Mouse (Mus musculus) forebrain, embryonic 10.5 days (tissue): ENCODE results near the gene Acp4. TPM values are rescaled to one million over a fixed set of nuclear protein-coding genes. Genes with fewer than 3 reads are reported as not detected.

Source experiments
- DNase-seq: peaks from one replicate; pipeline ENCODE4 v3.0.0-alpha.2; 2017; ENCODE audit warnings: low spot score; ENCODE audit errors: extremely low spot score
- H3K27ac ChIP-seq: fragments of 300-500 bp; sonication (generic); 2 replicates; pipeline ENCODE4 v1.5.1; 2016; ENCODE audit warnings: mild to moderate bottlenecking
- H3K27me3 ChIP-seq: fragments of 300-500 bp; sonication (generic); 2 replicates; pipeline ENCODE4 v1.6.1; 2016; ENCODE audit warnings: mild to moderate bottlenecking; ENCODE audit not compliant: poor library complexity, severe bottlenecking
- H3K36me3 ChIP-seq: fragments of 300-500 bp; sonication (generic); replicated peaks from 2 replicates; pipeline ENCODE4 v1.6.1; 2016; ENCODE audit warnings: mild to moderate bottlenecking, moderate library complexity
- H3K4me1 ChIP-seq: fragments of 300-500 bp; sonication (generic); 2 replicates; pipeline ENCODE4 v1.6.1; 2016
- H3K4me3 ChIP-seq: fragments of 300-500 bp; sonication (generic); 2 replicates; pipeline ENCODE4 v1.5.1; 2016; ENCODE audit warnings: mild to moderate bottlenecking, moderate library complexity
- H3K9me3 ChIP-seq: fragments of 300-500 bp; sonication (generic); 2 replicates; pipeline ENCODE4 v1.6.1; 2016; ENCODE audit warnings: mild to moderate bottlenecking, moderate library complexity
- WGBS: fragments of 180-500 bp; shearing (Covaris S2); methylation state at CpG from one replicate; pipeline ENCODE4 v1.1.7; 2016; 5-methylcytosine and 5-hydroxymethylcytosine counted together
- polyA plus RNA-seq: library from polyadenylated mRNA; unstranded; fragments of >200 nt; fragmentation: Nextera tagmentation; extraction: Ambion mirVana; gene quantifications from 2 replicates; pipeline ENCODE4 v1.2.1, GENCODE M21; 2016

Acp4 gene
- polyA plus RNA-seq, 1 experiment from 2014 or later = not detected

DNA sequence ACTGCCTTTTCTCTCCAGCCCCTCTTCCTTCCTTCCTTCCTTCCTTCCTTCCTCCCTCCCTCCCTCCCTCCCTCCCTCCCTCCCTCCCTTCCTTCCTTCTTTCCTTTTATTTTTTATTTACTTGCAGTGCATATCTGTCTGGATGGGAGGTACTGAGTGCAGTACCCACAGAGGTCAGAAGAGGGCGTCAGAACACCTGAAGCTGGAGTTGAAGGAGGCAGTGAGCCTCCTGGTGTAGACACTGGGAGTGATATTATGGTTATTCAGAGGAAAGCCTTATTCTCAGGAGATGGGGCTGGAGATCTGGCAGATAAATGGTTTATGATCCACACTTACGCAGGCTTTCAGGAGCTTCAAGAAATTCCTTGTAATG is 20.1 kb upstream of the Acp4 start:
- Histone ChIP-seq H3K9me3 (no peaks in the 10 kb centered on the region; the same call in 1 of the 2 replicates), H3K36me3 (no peaks in the 10 kb centered on the region), H3K27me3 (peaks cover 27% of the 10 kb centered on the region), H3K4me1 (peaks cover 7% of the 10 kb centered on the region), H3K4me3 (no peak overlapping the region), H3K27ac (no peak overlapping the region)
- 46% methylated on average over 2 of the region's 2 CpGs for whole genome bisulfite sequencing
- DNase-seq = no peak

- Histone ChIP-seq H3K27me3 (peaks cover 27% of the 10 kb centered on the region), H3K36me3 (no peaks in the 10 kb centered on the region), H3K27ac (no peak overlapping the region), H3K4me3 (no peak overlapping the region), H3K9me3 (no peaks in the 10 kb centered on the region; the same call in 1 of the 2 replicates), H3K4me1 (peaks cover 7% of the 10 kb centered on the region)
- DNase-seq = no peak
- WGBS = 75% methylated on average over 10 of the region's 10 CpGs
These were observed 19.5 kb upstream of the Acp4 start for GRCm38 (mm10) chr7:44276461-44277249.

GRCm38 (mm10) chr7:44275546-44275945 is 18.4 kb upstream of the Acp4 start:
- Histone ChIP-seq H3K4me1 (peaks cover 7% of the 10 kb centered on the region), H3K27me3 (peaks cover 27% of the 10 kb centered on the region), H3K36me3 (no peaks in the 10 kb centered on the region), H3K4me3 (no peak overlapping the region), H3K9me3 (no peaks in the 10 kb centered on the region; the same call in 1 of the 2 replicates), H3K27ac (no peak overlapping the region)
- DNase-seq = no peak
- 71% methylated on average over 3 of the region's 3 CpGs for WGBS

GRCm38 (mm10) chr7:44274096-44274495 is 16.9 kb upstream of the Acp4 start:
- DNase-seq = no peak
- Histone ChIP-seq H3K9me3 (no peaks in the 10 kb centered on the region; the same call in 1 of the 2 replicates), H3K36me3 (no peaks in the 10 kb centered on the region), H3K27ac (no peak overlapping the region), H3K4me1 (peaks cover 7% of the 10 kb centered on the region), H3K27me3 (peaks cover 27% of the 10 kb centered on the region), H3K4me3 (no peak overlapping the region)
- 46% methylated on average over 11 of the region's 11 CpGs for WGBS

GRCm38 (mm10) chr7:44273446-44273845 is 16.3 kb upstream of the Acp4 start:
- Histone ChIP-seq H3K4me3 (no peak overlapping the region), H3K4me1 (peaks cover 7% of the 10 kb centered on the region), H3K27ac (no peak overlapping the region), H3K27me3 (peaks cover 27% of the 10 kb centered on the region), H3K9me3 (no peaks in the 10 kb centered on the region; the same call in 1 of the 2 replicates), H3K36me3 (no peaks in the 10 kb centered on the region)
- 72% methylated on average over 7 of the region's 7 CpGs for WGBS
- no peak for DNase-seq

DNA sequence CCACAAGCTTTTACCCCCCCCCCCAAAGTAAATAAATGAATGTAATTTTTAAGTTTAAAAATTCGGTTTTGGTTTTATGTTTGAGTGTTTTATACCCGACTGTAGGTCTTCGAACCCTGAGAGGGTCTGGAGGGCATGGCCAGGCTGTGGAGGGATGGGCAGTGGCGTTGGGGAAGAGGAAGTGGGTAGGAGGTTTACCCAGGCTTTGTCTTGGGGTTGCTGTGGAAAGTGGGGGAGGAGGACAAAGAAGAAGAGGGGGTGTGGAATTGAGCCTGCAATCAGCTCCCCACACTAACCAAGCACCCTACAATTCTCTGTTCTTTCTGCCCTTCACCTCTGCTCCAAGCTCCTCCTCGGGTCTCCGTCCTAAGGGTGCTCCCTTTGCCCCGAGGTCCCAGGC is 15.4 kb upstream of the Acp4 start:
- H3K27me3 ChIP-seq = peaks cover 29% of the 10 kb centered on the region
- H3K9me3 ChIP-seq = no peaks in the 10 kb centered on the region; the same call in 1 of the 2 replicates
- no peak for DNase-seq
- no peak overlapping the region for H3K4me3 ChIP-seq
- peaks cover 7% of the 10 kb centered on the region for H3K4me1 ChIP-seq
- no peaks in the 10 kb centered on the region for H3K36me3 ChIP-seq
- WGBS = 80% methylated on average over 7 of the region's 7 CpGs
- no peak overlapping the region for H3K27ac ChIP-seq

- Histone ChIP-seq H3K4me3 (no peak overlapping the region), H3K4me1 (peaks cover 7% of the 10 kb centered on the region), H3K27ac (no peak overlapping the region), H3K36me3 (no peaks in the 10 kb centered on the region), H3K27me3 (peaks cover 38% of the 10 kb centered on the region), H3K9me3 (no peaks in the 10 kb centered on the region; the same call in 1 of the 2 replicates)
- DNase-seq = no peak
- WGBS = 77% methylated on average over 2 of the region's 2 CpGs
These were observed 14.1 kb upstream of the Acp4 start for GRCm38 (mm10) chr7:44271309-44271708.

- Histone ChIP-seq H3K27me3 (peaks cover 35% of the 10 kb centered on the region), H3K4me3 (no peak overlapping the region), H3K4me1 (peaks cover 7% of the 10 kb centered on the region), H3K9me3 (no peaks in the 10 kb centered on the region), H3K27ac (no peak overlapping the region), H3K36me3 (no peaks in the 10 kb centered on the region)
- no peak for DNase-seq
- WGBS = 92% methylated on average over 2 of the region's 2 CpGs
These were observed 12.2 kb upstream of the Acp4 start for GRCm38 (mm10) chr7:44269397-44269796.

DNA sequence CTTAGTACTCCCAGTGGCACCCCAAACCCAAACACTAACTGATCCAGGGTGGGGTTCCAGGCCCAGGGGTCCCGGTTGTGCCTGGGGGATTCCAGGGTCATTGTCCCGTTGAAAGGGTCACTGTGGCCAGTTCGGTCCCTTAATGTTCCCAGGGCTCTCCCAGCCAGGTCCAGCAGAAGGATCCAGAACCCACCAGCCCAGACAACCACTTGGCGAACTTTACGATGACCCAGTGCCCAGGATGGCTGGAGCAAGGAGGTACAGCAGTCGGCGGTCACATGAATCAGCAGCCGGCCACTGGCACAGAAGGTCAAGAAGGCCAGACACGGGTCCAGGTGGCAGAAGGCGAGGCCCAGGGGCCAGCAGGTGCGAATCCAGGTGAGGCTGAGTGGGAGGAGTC is 10.9 kb upstream of the Acp4 start:
- H3K27ac ChIP-seq = no peak overlapping the region
- peaks cover 36% of the 10 kb centered on the region for H3K27me3 ChIP-seq
- no peak overlapping the region for H3K4me3 ChIP-seq
- peaks cover 4% of the 10 kb centered on the region for H3K4me1 ChIP-seq
- no peak for DNase-seq
- H3K36me3 ChIP-seq = no peaks in the 10 kb centered on the region
- H3K9me3 ChIP-seq = no peaks in the 10 kb centered on the region
- 87% methylated on average over 11 of the region's 11 CpGs for WGBS

GRCm38 (mm10) chr7:44262791-44263643 is 5.8 kb upstream of the Acp4 start:
- peak; percentile 95 for DNase-seq
- Histone ChIP-seq H3K9me3 (no peaks in the 10 kb centered on the region), H3K27me3 (peaks cover 54% of the 10 kb centered on the region), H3K4me1 (peaks cover 7% of the 10 kb centered on the region), H3K4me3 (peak overlapping the region; percentile 45), H3K36me3 (no peaks in the 10 kb centered on the region), H3K27ac (peak overlapping the region; percentile 44; the same call in 1 of the 2 replicates)
- WGBS = 2% methylated on average over 34 of the region's 34 CpGs

DNA sequence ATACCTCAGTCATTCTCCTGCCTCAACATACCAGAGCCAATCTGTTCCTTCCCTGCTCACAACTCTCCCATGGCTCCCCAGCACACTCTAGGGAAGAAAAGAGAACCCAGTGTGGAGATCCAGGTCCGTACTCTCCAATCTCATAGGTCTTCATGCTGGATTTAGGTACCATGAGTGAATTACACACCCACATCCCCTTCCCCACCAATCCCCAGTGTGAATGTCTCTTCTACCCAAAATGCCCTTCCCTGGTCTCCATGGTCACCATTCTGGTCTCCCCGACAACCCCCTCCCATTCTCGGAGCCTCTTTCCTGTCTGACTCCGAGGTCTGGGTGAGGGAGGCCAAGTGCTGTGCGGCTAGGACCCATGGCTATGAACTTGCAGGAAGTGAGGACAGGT is 4.0 kb upstream of the Acp4 start, which contains the start of gene Gm15517:
Gene Gm15517 (plus strand): TSS at position 301 of the 400 bp plus-strand sequence.
- H3K4me3 ChIP-seq = no peak within 1 kb of the TSS
- 0 out of 2 replicates have a peak, but pooled peaks cover 3% of the 10 kb centered on the region for H3K36me3 ChIP-seq
- WGBS = 63% methylated on average over 5 of the region's 5 CpGs
- no peak within 1 kb of the TSS for H3K27ac ChIP-seq
- no peaks in the 10 kb centered on the region for H3K9me3 ChIP-seq
- peaks cover 7% of the 10 kb centered on the region for H3K4me1 ChIP-seq
- DNase-seq = no peak
- H3K27me3 ChIP-seq = peaks cover 43% of the 10 kb centered on the region

- 82% methylated on average over 6 of the region's 6 CpGs for WGBS
- H3K4me1 ChIP-seq = peaks cover 7% of the 10 kb centered on the region
- DNase-seq = no peak
- H3K27me3 ChIP-seq = peaks cover 43% of the 10 kb centered on the region
- no peak overlapping the region for H3K27ac ChIP-seq
- H3K36me3 ChIP-seq = peaks cover 4% of the 10 kb centered on the region; the same call in 1 of the 2 replicates
- H3K9me3 ChIP-seq = no peaks in the 10 kb centered on the region
- H3K4me3 ChIP-seq = no peak overlapping the region
These were observed 3.2 kb upstream of the Acp4 start for GRCm38 (mm10) chr7:44260410-44260809.

DNA sequence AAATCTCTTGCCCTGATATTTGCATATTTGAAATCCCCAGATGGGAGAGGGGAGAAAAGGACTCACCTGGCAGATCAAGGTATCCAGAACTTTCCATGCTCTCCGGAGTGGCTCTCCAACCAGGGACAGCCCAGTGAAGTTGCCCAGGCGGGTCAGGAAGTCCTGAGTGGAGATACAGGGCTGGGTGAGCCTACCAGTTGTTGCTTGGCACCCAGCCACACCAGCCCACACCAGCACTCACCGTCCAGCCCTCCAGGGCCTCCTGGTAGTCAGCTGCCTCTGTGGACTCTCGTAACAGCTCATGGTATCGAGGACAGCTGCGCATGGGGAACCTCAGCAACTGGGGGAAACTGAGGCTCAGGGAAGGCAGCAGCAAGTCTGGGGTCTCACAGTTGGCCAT is 2.2 kb downstream of the Acp4 start:
- DNase-seq = no peak
- Histone ChIP-seq H3K4me3 (no peak overlapping the region), H3K9me3 (no peaks in the 10 kb centered on the region), H3K36me3 (peaks cover 58% of the 10 kb centered on the region), H3K27ac (no peak overlapping the region), H3K4me1 (peaks cover 6% of the 10 kb centered on the region), H3K27me3 (no peaks in the 10 kb centered on the region)
- 88% methylated on average over 6 of the region's 6 CpGs for WGBS
